Mouse (Mus musculus) heart, embryonic 13.5 days (tissue): ENCODE data around the gene Simc1. TPM values are rescaled to one million over a fixed set of nuclear protein-coding genes. Genes with fewer than 3 reads are reported as not detected.
A peak's percentile ranks its signal among the peaks of the same experiment; 100 is the strongest.

ENCODE experiments used
- ATAC-seq: fragments of 200-750 bp; cut with Nextera tagmentation; 2 replicates; pipeline ENCODE4 v1.8.0; 2017; ENCODE audit warnings: moderate TSS enrichment; ENCODE audit not compliant: insufficient number of reproducible peaks, low FRiP score, low TSS enrichment; ENCODE audit errors: extremely low read depth
- H3K27ac ChIP-seq: fragments of 300-500 bp; sonication (generic); replicated peaks from 2 replicates; pipeline ENCODE4 v1.5.1; 2015; ENCODE audit warnings: moderate library complexity, mild to moderate bottlenecking, inconsistent platforms
- H3K27me3 ChIP-seq: fragments of 300-500 bp; sonication (generic); replicated peaks from 2 replicates; pipeline ENCODE4 v1.6.1; 2015; ENCODE audit warnings: mild to moderate bottlenecking, inconsistent platforms
- H3K36me3 ChIP-seq: fragments of 300-500 bp; sonication (generic); 2 replicates; pipeline ENCODE4 v1.6.1; 2015; ENCODE audit warnings: mild to moderate bottlenecking, inconsistent platforms
- H3K4me1 ChIP-seq: fragments of 300-500 bp; sonication (generic); 2 replicates; pipeline ENCODE4 v1.6.1; 2015; ENCODE audit warnings: inconsistent platforms
- H3K4me2 ChIP-seq: fragments of 300-500 bp; sonication (generic); 2 replicates; pipeline ENCODE4 v1.6.1; 2015; ENCODE audit warnings: inconsistent platforms, mild to moderate bottlenecking, moderate library complexity
- H3K4me3 ChIP-seq: fragments of 300-500 bp; sonication (generic); 2 replicates; pipeline ENCODE4 v1.5.1; 2015; ENCODE audit warnings: moderate library complexity, mild to moderate bottlenecking, inconsistent platforms
- H3K9ac ChIP-seq: fragments of 300-500 bp; sonication (generic); 2 replicates; pipeline ENCODE4 v1.6.1; 2015; ENCODE audit warnings: inconsistent platforms, mild to moderate bottlenecking, moderate library complexity
- H3K9me3 ChIP-seq: fragments of 300-500 bp; sonication (generic); 2 replicates; pipeline ENCODE4 v1.6.1; 2016; ENCODE audit warnings: inconsistent platforms
- WGBS: fragments of 180-500 bp; shearing (Covaris S2); methylation state at CpG from one replicate; pipeline ENCODE4 v1.1.7; 2015; ENCODE audit warnings: mixed read lengths; 5-methylcytosine and 5-hydroxymethylcytosine counted together
- polyA plus RNA-seq: library from polyadenylated mRNA; unstranded; fragments of >200 nt; fragmentation: Nextera tagmentation; extraction: Ambion mirVana; gene quantifications from 2 replicates; pipeline ENCODE4 v1.2.1, GENCODE M21; 2015

Gene Simc1
- polyA plus RNA-seq = 5.4 and 5.7 TPM in 2 replicates

- ATAC-seq = peak; percentile 91
- Histone ChIP-seq H3K9ac (peak within 1 kb of the TSS; percentile 90), H3K27ac (peak within 1 kb of the TSS; percentile 58), H3K36me3 (peaks cover 3% of the 10 kb centered on the region; the same call in 1 of the 2 replicates), H3K4me2 (peak within 1 kb of the TSS; percentile 98), H3K27me3 (peaks cover 11% of the 10 kb centered on the region; the same call in 1 of the 2 replicates), H3K4me1 (peaks cover 17% of the 10 kb centered on the region), H3K9me3 (no peaks in the 10 kb centered on the region), H3K4me3 (peak within 1 kb of the TSS; percentile 78)
- WGBS = under 1% methylated on average over 94 of the region's 105 CpGs
These were observed at the start of gene Simc1 for GRCm38 (mm10) chr13:54503604-54504521. TSS of gene Simc1 (plus strand) at chr13:54503779.

GRCm38 (mm10) chr13:54457062-54457461, 46.5 kb upstream of the Simc1 start:
- H3K27me3 ChIP-seq = no peaks in the 10 kb centered on the region
- no peak overlapping the region for H3K27ac ChIP-seq
- no peaks in the 10 kb centered on the region for H3K4me1 ChIP-seq
- H3K9me3 ChIP-seq = no peaks in the 10 kb centered on the region
- no peak for ATAC-seq
- H3K9ac ChIP-seq = no peak overlapping the region
- peaks cover 81% of the 10 kb centered on the region for H3K36me3 ChIP-seq
- no peak overlapping the region for H3K4me3 ChIP-seq
- 67% methylated on average over 2 of the region's 2 CpGs for WGBS
- no peak overlapping the region for H3K4me2 ChIP-seq

GRCm38 (mm10) chr13:54459282-54459681, 44.3 kb upstream of the Simc1 start:
- H3K4me1 ChIP-seq = no peaks in the 10 kb centered on the region
- H3K4me2 ChIP-seq = no peak overlapping the region
- 67% methylated on average over 4 of the region's 4 CpGs for WGBS
- H3K9me3 ChIP-seq = peaks cover 7% of the 10 kb centered on the region
- no peaks in the 10 kb centered on the region for H3K27me3 ChIP-seq
- H3K27ac ChIP-seq = no peak overlapping the region
- peaks cover 96% of the 10 kb centered on the region for H3K36me3 ChIP-seq
- no peak overlapping the region for H3K4me3 ChIP-seq
- H3K9ac ChIP-seq = no peak overlapping the region
- ATAC-seq = no peak

GRCm38 (mm10) chr13:54468098-54469011, 35.2 kb upstream of the Simc1 start, which contains the start of gene Thoc3:
TSS of gene Thoc3 (minus strand) at chr13:54468849.
- Histone ChIP-seq H3K4me1 (peaks cover 11% of the 10 kb centered on the region), H3K36me3 (peaks cover 44% of the 10 kb centered on the region), H3K4me2 (peak within 1 kb of the TSS; percentile 93), H3K9me3 (peaks cover 9% of the 10 kb centered on the region), H3K27me3 (no peaks in the 10 kb centered on the region), H3K4me3 (peak within 1 kb of the TSS; percentile 98), H3K9ac (peak within 1 kb of the TSS; percentile 97), H3K27ac (peak within 1 kb of the TSS; percentile 62)
- peak; percentile 86 for ATAC-seq
- under 1% methylated on average over 67 of the region's 67 CpGs for WGBS

- Histone ChIP-seq H3K4me2 (peak overlapping the region; percentile 93), H3K27ac (no peak overlapping the region), H3K27me3 (0 out of 2 replicates have a peak, but pooled peaks cover 2% of the 10 kb centered on the region), H3K36me3 (peaks cover 38% of the 10 kb centered on the region), H3K4me3 (peak overlapping the region; percentile 98), H3K9ac (peak overlapping the region; percentile 97; the same call in 1 of the 2 replicates), H3K9me3 (peaks cover 5% of the 10 kb centered on the region), H3K4me1 (peaks cover 11% of the 10 kb centered on the region)
- ATAC-seq = 0 out of 2 replicates have a peak, but pooled peaks have one; percentile 30
- 14% methylated on average over 4 of the region's 4 CpGs for WGBS
These were observed 34.6 kb upstream of the Simc1 start for GRCm38 (mm10) chr13:54469012-54469354.

- WGBS = 81% methylated on average over 4 of the region's 4 CpGs
- Histone ChIP-seq H3K4me2 (no peak overlapping the region), H3K27ac (no peak overlapping the region), H3K36me3 (peaks cover 8% of the 10 kb centered on the region), H3K9me3 (no peaks in the 10 kb centered on the region), H3K9ac (no peak overlapping the region), H3K4me3 (no peak overlapping the region), H3K4me1 (peaks cover 11% of the 10 kb centered on the region), H3K27me3 (0 out of 2 replicates have a peak, but pooled peaks cover 6% of the 10 kb centered on the region)
- no peak for ATAC-seq
These were observed 31.6 kb upstream of the Simc1 start for GRCm38 (mm10) chr13:54471967-54472366.

GRCm38 (mm10) chr13:54474996-54475395, 28.6 kb upstream of the Simc1 start:
- Histone ChIP-seq H3K4me3 (no peak overlapping the region), H3K9me3 (no peaks in the 10 kb centered on the region), H3K9ac (no peak overlapping the region), H3K4me2 (no peak overlapping the region), H3K4me1 (no peaks in the 10 kb centered on the region), H3K27ac (no peak overlapping the region), H3K27me3 (0 out of 2 replicates have a peak, but pooled peaks cover 18% of the 10 kb centered on the region), H3K36me3 (no peaks in the 10 kb centered on the region)
- 59% methylated on average over 2 of the region's 2 CpGs for WGBS
- no peak for ATAC-seq

- Histone ChIP-seq H3K27me3 (0 out of 2 replicates have a peak, but pooled peaks cover 21% of the 10 kb centered on the region), H3K27ac (no peak overlapping the region), H3K4me1 (no peaks in the 10 kb centered on the region), H3K9ac (no peak overlapping the region), H3K36me3 (no peaks in the 10 kb centered on the region), H3K4me2 (no peak overlapping the region), H3K4me3 (no peak overlapping the region), H3K9me3 (no peaks in the 10 kb centered on the region)
- 77% methylated on average over 5 of the region's 5 CpGs for WGBS
- ATAC-seq = no peak
These were observed 27.9 kb upstream of the Simc1 start for GRCm38 (mm10) chr13:54475702-54476101.

GRCm38 (mm10) chr13:54479286-54479685, 24.3 kb upstream of the Simc1 start:
- 50% methylated on average over 3 of the region's 3 CpGs for WGBS
- H3K9me3 ChIP-seq = no peaks in the 10 kb centered on the region
- no peaks in the 10 kb centered on the region for H3K36me3 ChIP-seq
- ATAC-seq = no peak
- H3K27ac ChIP-seq = no peak overlapping the region
- H3K4me2 ChIP-seq = no peak overlapping the region
- no peaks in the 10 kb centered on the region for H3K4me1 ChIP-seq
- H3K4me3 ChIP-seq = no peak overlapping the region
- H3K9ac ChIP-seq = no peak overlapping the region
- 0 out of 2 replicates have a peak, but pooled peaks cover 16% of the 10 kb centered on the region for H3K27me3 ChIP-seq

- Histone ChIP-seq H3K27ac (no peak overlapping the region), H3K36me3 (no peaks in the 10 kb centered on the region), H3K27me3 (0 out of 2 replicates have a peak, but pooled peaks cover 15% of the 10 kb centered on the region), H3K9ac (no peak overlapping the region), H3K4me1 (no peaks in the 10 kb centered on the region), H3K4me3 (no peak overlapping the region), H3K9me3 (no peaks in the 10 kb centered on the region), H3K4me2 (no peak overlapping the region)
- WGBS = 79% methylated on average over 14 of the region's 14 CpGs
- ATAC-seq = no peak
These were observed 22.1 kb upstream of the Simc1 start for GRCm38 (mm10) chr13:54481498-54481897.

GRCm38 (mm10) chr13:54490411-54490810, 13.2 kb upstream of the Simc1 start:
- no peak for ATAC-seq
- WGBS = 65% methylated on average over 5 of the region's 5 CpGs
- no peak overlapping the region for H3K4me3 ChIP-seq
- 0 out of 2 replicates have a peak, but pooled peaks cover 3% of the 10 kb centered on the region for H3K27me3 ChIP-seq
- no peaks in the 10 kb centered on the region for H3K9me3 ChIP-seq
- no peak overlapping the region for H3K4me2 ChIP-seq
- H3K9ac ChIP-seq = no peak overlapping the region
- no peak overlapping the region for H3K27ac ChIP-seq
- H3K36me3 ChIP-seq = no peaks in the 10 kb centered on the region
- H3K4me1 ChIP-seq = no peaks in the 10 kb centered on the region
